Mouse (Mus musculus): Measurements from ENCODE around the gene Sertad1. TPM values are rescaled to one million over a fixed set of nuclear protein-coding genes. Genes with fewer than 3 reads are reported as not detected.

Sertad1 gene
- total and polyA plus RNA-seq, 2 experiments from 2014 or later: 31.0 to 70.5 TPM

- H3K4me1 ChIP-seq (ENCODE audit: control insufficient read depth, insufficient read depth): no peaks in the 10 kb centered on the region; the same call in 1 of the 2 replicates
- H3K27me3 ChIP-seq (ENCODE audit: control insufficient read depth, insufficient read depth, low read length): no peaks in the 10 kb centered on the region
- ATAC-seq (ENCODE audit: insufficient read depth, low read depth): no peak
- no peak overlapping the region for H3K4me2 ChIP-seq (ENCODE audit: low read depth, low read length)
- no peak for DNase-seq (ENCODE audit: low spot score)
- H3K9me3 ChIP-seq (replicated peaks; ENCODE audit: control insufficient read depth, low read length): no peaks in the 10 kb centered on the region
- H3K36me3 ChIP-seq (replicated peaks; ENCODE audit: control insufficient read depth, insufficient read depth, low read length): peaks cover 27% of the 10 kb centered on the region; the same call in 1 of the 2 replicates
- 73% methylated on average over 3 of the region's 3 CpGs for WGBS
- TF ChIP-seq CTCF (IDR thresholded peaks at IDR 0.05; ENCODE audit: low read depth) (peak; percentile 25), EP300 (IDR thresholded peaks at IDR 0.05; ENCODE audit: low read depth) (no peak)
- H3K4me3 ChIP-seq (ENCODE audit: low read depth, low read length): no peak overlapping the region
- H3K27ac ChIP-seq (ENCODE audit: low read depth): no peak overlapping the region
- H3K9ac ChIP-seq (replicated peaks; ENCODE audit: low read depth, low read length): no peak overlapping the region
Observed at GRCm38 (mm10) chr7:27530937-27531336, 44.2 kb downstream of the Sertad1 start.

DNA sequence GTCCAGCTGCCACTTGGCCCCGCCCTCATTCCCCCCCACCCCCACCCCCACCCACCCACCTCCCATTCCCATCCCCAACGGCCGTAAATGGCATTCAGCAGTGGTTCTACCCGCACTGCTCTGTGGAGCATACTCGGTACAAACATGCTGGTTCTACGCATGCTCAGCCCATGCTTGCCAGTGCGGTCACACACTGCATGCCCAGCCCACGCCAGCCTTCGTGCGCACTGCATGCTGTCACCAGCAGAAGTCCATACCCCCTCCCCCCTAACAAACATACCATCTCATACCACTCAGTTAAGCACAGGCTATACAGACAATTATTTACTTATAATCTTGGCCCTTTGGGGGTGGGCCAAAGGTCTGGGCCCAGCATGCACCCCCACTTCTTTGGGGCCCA, 45.0 kb downstream of the Sertad1 start:
- Histone ChIP-seq H3K4me1 (ENCODE audit: control insufficient read depth, insufficient read depth) (no peaks in the 10 kb centered on the region), H3K9me3 (replicated peaks; ENCODE audit: control insufficient read depth, low read length) (no peaks in the 10 kb centered on the region), H3K36me3 (replicated peaks; ENCODE audit: control insufficient read depth, insufficient read depth, low read length) (peaks cover 34% of the 10 kb centered on the region; the same call in 1 of the 2 replicates), H3K9ac (replicated peaks; ENCODE audit: low read depth, low read length) (no peak overlapping the region), H3K4me2 (ENCODE audit: low read depth, low read length) (no peak overlapping the region), H3K4me3 (ENCODE audit: low read depth, low read length) (no peak overlapping the region), H3K27ac (ENCODE audit: low read depth) (no peak overlapping the region), H3K27me3 (ENCODE audit: control insufficient read depth, insufficient read depth, low read length) (no peaks in the 10 kb centered on the region)
- 88% methylated on average over 10 of the region's 10 CpGs for WGBS
- ATAC-seq (ENCODE audit: insufficient read depth, low read depth) (no peak), DNase-seq (ENCODE audit: low spot score) (no peak)
- TF ChIP-seq CTCF (IDR thresholded peaks at IDR 0.05; ENCODE audit: low read depth) (no peak), EP300 (IDR thresholded peaks at IDR 0.05; ENCODE audit: low read depth) (no peak)

- no peak for TF ChIP-seq CTCF (IDR thresholded peaks at IDR 0.05; ENCODE audit: low read depth)
- TF ChIP-seq EP300 (IDR thresholded peaks at IDR 0.05; ENCODE audit: low read depth): no peak
- no peak for ATAC-seq (ENCODE audit: insufficient read depth, low read depth)
Observed at GRCm38 (mm10) chr7:27532480-27533050, 45.9 kb downstream of the Sertad1 start.

GRCm38 (mm10) chr7:27535386-27535785, 48.7 kb downstream of the Sertad1 start:
- no peak for ATAC-seq (ENCODE audit: insufficient read depth, low read depth)
- Histone ChIP-seq H3K27me3 (ENCODE audit: control insufficient read depth, insufficient read depth, low read length) (no peaks in the 10 kb centered on the region), H3K4me1 (ENCODE audit: control insufficient read depth, insufficient read depth) (no peaks in the 10 kb centered on the region), H3K36me3 (replicated peaks; ENCODE audit: control insufficient read depth, insufficient read depth, low read length) (peaks cover 43% of the 10 kb centered on the region; the same call in 1 of the 2 replicates), H3K27ac (ENCODE audit: low read depth) (no peak overlapping the region), H3K4me3 (ENCODE audit: low read depth, low read length) (no peak overlapping the region), H3K4me2 (ENCODE audit: low read depth, low read length) (no peak overlapping the region), H3K9me3 (replicated peaks; ENCODE audit: control insufficient read depth, low read length) (no peaks in the 10 kb centered on the region), H3K9ac (replicated peaks; ENCODE audit: low read depth, low read length) (no peak overlapping the region)
- WGBS: 64% methylated on average over 2 of the region's 2 CpGs
- TF ChIP-seq CTCF (IDR thresholded peaks at IDR 0.05; ENCODE audit: low read depth): no peak
- no peak for TF ChIP-seq EP300 (IDR thresholded peaks at IDR 0.05; ENCODE audit: low read depth)
- no peak for DNase-seq (ENCODE audit: low spot score)

More at GRCm38 (mm10) chr7:27532480-27533050, 45.9 kb downstream of the Sertad1 start:
- no peak overlapping the region for H3K4me2 ChIP-seq (ENCODE audit: low read depth, low read length)
- H3K9ac ChIP-seq (replicated peaks; ENCODE audit: low read depth, low read length): no peak overlapping the region; the same call in 1 of the 2 replicates
- no peak for DNase-seq (ENCODE audit: low spot score)
- 60% methylated on average over 9 of the region's 9 CpGs for WGBS
- H3K4me1 ChIP-seq (ENCODE audit: control insufficient read depth, insufficient read depth): no peaks in the 10 kb centered on the region
- H3K36me3 ChIP-seq (replicated peaks; ENCODE audit: control insufficient read depth, insufficient read depth, low read length): peaks cover 36% of the 10 kb centered on the region; the same call in 1 of the 2 replicates
- H3K27ac ChIP-seq (ENCODE audit: low read depth): no peak overlapping the region
- no peaks in the 10 kb centered on the region for H3K27me3 ChIP-seq (ENCODE audit: control insufficient read depth, insufficient read depth, low read length)
- H3K4me3 ChIP-seq (ENCODE audit: low read depth, low read length): no peak overlapping the region
- no peaks in the 10 kb centered on the region for H3K9me3 ChIP-seq (replicated peaks; ENCODE audit: control insufficient read depth, low read length)

- H3K4me3 ChIP-seq (ENCODE audit: low read depth, low read length): no peak overlapping the region
- ATAC-seq (ENCODE audit: insufficient read depth, low read depth) (no peak), DNase-seq (ENCODE audit: low spot score) (no peak)
- H3K4me2 ChIP-seq (ENCODE audit: low read depth, low read length): no peak overlapping the region
- no peaks in the 10 kb centered on the region for H3K4me1 ChIP-seq (ENCODE audit: control insufficient read depth, insufficient read depth)
- H3K9ac ChIP-seq (replicated peaks; ENCODE audit: low read depth, low read length): no peak overlapping the region
- H3K27me3 ChIP-seq (ENCODE audit: control insufficient read depth, insufficient read depth, low read length): no peaks in the 10 kb centered on the region
- no peak overlapping the region for H3K27ac ChIP-seq (ENCODE audit: low read depth)
- WGBS: 84% methylated on average over 6 of the region's 6 CpGs
- no peak for TF ChIP-seq CTCF (IDR thresholded peaks at IDR 0.05; ENCODE audit: low read depth)
- TF ChIP-seq EP300 (IDR thresholded peaks at IDR 0.05; ENCODE audit: low read depth): no peak
- H3K36me3 ChIP-seq (replicated peaks; ENCODE audit: control insufficient read depth, insufficient read depth, low read length): peaks cover 38% of the 10 kb centered on the region; the same call in 1 of the 2 replicates
- no peaks in the 10 kb centered on the region for H3K9me3 ChIP-seq (replicated peaks; ENCODE audit: control insufficient read depth, low read length)
Observed at GRCm38 (mm10) chr7:27536618-27537017, 49.9 kb downstream of the Sertad1 start.

GRCm38 (mm10) chr7:27537998-27538397, 51.3 kb downstream of the Sertad1 start:
- 89% methylated on average over 8 of the region's 8 CpGs for WGBS
- Histone ChIP-seq H3K27me3 (ENCODE audit: control insufficient read depth, insufficient read depth, low read length) (no peaks in the 10 kb centered on the region), H3K9me3 (replicated peaks; ENCODE audit: control insufficient read depth, low read length) (no peaks in the 10 kb centered on the region), H3K4me1 (ENCODE audit: control insufficient read depth, insufficient read depth) (peaks cover 8% of the 10 kb centered on the region; the same call in 1 of the 2 replicates), H3K4me2 (ENCODE audit: low read depth, low read length) (no peak overlapping the region), H3K9ac (replicated peaks; ENCODE audit: low read depth, low read length) (no peak overlapping the region), H3K27ac (ENCODE audit: low read depth) (no peak overlapping the region), H3K4me3 (ENCODE audit: low read depth, low read length) (no peak overlapping the region), H3K36me3 (replicated peaks; ENCODE audit: control insufficient read depth, insufficient read depth, low read length) (peaks cover 25% of the 10 kb centered on the region; the same call in 1 of the 2 replicates)
- ATAC-seq (ENCODE audit: insufficient read depth, low read depth) (no peak), DNase-seq (ENCODE audit: low spot score) (no peak)
- TF ChIP-seq CTCF (IDR thresholded peaks at IDR 0.05; ENCODE audit: low read depth): no peak
- TF ChIP-seq EP300 (IDR thresholded peaks at IDR 0.05; ENCODE audit: low read depth): no peak

All from heart, postnatal 0 days (tissue).